Mouse (Mus musculus): Measurements from ENCODE around the gene Gm26602.

Gm26602 gene

GRCm38 (mm10) chr10:79910556-79910955 lies at the start of gene Gm26602:
TSS of gene Gm26602 (plus strand) at chr10:79910856.
- in situ Hi-C loops (cut with MboI; ENCODE audit: low sequenced_read_pairs) = no loop called here

DNA sequence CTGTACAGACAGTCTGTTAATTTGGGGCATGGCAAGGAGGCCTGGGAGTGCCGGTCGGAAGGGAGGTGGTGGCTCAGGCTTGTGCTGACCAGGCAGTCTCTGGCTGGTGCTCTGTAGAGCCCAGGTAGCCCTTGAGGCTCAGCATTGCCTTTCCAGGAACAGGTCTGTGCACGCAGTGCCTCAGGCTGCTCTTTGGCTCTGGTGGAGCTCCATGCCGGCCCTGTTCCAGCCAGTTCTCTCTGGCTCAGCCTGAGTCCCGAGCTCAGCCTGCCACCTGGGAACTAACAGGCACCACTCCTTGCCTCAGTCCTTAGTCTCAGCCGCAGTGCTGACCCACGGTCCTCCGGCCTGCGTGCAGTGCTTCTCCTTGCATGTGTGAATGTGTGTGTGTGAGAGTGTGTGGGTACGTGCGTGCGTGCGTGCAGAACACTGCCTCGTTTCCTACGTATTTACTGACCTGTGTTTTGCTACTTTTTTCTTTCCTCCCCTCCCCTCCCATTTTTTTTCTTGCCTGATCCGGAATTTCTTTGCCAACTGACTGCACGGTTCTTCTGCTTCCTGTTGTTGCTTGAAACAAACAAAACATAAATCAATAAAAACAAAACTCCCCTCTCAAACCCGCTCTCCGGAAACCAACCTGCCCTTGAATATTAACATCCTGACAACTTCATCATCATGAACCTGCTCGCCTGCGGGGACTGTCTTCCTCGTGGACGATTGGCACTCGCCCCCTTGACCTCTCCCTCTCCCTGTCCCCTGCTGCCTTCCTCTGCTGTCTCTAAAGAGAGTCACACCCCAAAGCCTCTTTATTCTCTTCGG lies 49.2 kb upstream of the Gm26602 start:
- in situ Hi-C loops (cut with MboI; ENCODE audit: low sequenced_read_pairs) = no loop called here

DNA sequence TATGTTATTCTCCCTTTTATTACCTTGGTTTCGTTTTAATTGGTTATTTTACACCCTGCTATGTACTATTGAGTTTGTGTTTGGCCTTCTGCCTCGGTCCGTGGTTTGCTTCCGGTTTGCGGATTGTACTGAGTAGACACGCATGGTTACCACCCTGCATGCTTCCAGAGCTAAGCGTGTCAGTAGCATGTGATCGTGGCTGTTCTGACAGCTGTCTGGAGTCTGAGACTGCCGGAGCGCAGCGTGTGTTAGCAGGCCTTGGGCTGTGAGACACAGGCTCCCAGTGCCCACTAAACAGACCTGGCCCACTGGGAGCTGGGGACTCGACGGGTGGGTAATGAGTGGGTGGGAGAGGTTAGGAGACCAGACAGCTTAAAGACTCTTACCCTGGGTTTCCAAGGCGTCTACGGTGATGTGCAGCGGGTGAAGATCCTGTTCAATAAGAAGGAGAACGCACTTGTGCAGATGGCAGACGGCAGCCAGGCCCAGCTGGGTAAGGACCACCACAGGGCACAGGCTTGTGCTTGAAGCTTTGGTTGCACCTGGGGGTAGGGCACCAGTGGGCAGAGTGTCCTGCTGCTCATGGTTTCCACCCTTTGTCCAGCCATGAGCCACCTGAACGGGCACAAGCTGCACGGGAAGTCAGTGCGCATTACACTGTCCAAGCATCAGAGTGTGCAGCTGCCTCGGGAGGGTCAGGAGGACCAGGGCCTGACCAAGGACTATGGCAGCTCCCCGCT lies 48.4 kb upstream of the Gm26602 start:
- in situ Hi-C loops (cut with MboI; ENCODE audit: low sequenced_read_pairs) = no loop called here

- in situ Hi-C loops (cut with MboI; ENCODE audit: low sequenced_read_pairs) = no loop called here
Observed at GRCm38 (mm10) chr10:79862925-79863324, 47.7 kb upstream of the Gm26602 start.

DNA sequence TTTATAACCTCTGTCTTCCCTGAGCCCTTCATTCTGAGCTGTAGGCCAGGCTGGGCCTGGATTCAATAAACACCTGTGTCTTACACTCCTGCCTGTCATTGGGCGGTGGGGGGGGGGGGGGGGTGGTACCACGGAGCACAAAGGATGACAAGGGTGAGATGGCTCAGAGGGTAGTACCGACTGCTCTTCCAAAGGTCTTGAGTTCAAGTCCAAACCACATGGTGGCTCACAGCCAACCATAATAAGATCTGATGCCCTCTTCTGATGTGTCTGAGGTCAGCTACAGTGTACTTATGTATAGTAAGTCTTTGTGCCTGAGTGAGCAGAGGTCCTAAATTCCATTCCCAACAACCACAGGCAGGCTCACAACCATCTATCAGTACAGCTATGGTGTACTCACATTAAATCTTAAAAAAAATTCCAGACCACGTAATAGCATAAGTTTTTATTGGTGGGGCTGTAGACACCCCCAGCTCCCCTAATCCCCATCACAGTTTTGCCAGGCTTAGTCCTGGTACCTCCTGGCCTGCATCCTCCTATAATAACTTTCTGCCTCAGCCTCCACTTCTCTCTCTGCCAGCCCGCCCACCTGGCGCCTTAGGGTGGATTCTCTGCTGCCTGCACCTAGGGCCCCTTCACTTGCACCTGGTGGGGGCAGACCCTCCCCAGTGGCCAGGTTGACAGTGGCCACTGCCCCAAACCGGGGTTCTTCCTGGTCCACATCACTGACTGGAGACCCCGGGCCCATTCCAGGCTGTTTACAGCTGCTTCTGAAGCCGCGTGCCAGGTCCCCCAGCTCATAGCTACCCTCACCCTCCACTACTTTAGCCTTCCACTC lies 46.1 kb upstream of the Gm26602 start:
- in situ Hi-C loops (cut with MboI; ENCODE audit: low sequenced_read_pairs) = no loop called here

- in situ Hi-C loops (cut with MboI; ENCODE audit: low sequenced_read_pairs) = no loop called here
Observed at GRCm38 (mm10) chr10:79865189-79865601, 45.5 kb upstream of the Gm26602 start.

- in situ Hi-C loops (cut with MboI; ENCODE audit: low sequenced_read_pairs) = no loop called here
Observed at GRCm38 (mm10) chr10:79865801-79866295, 44.8 kb upstream of the Gm26602 start.

DNA sequence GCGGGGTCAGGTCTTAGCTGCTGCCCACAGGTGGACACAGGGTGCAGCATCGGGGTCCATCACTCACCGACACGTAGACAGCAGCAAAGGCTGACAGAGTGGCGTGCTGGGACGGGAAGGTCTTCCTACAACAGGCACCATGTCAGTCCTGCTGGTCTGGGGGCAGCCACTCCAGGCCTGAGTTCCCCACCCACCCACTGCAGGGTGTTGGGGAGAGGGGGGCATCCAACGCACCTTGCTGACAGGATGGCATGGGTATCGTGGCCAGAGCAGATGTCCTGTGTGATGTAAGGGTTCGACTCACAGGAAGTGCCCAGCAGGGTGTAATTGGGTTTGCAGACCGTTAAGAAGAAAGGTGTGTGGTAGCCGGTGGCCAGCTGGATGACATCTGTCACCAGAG lies 44.1 kb upstream of the Gm26602 start:
- in situ Hi-C loops (cut with MboI; ENCODE audit: low sequenced_read_pairs) = no loop called here

GRCm38 (mm10) chr10:79871845-79872244 lies 38.8 kb upstream of the Gm26602 start:
- in situ Hi-C loops (cut with MboI; ENCODE audit: low sequenced_read_pairs) = no loop called here

DNA sequence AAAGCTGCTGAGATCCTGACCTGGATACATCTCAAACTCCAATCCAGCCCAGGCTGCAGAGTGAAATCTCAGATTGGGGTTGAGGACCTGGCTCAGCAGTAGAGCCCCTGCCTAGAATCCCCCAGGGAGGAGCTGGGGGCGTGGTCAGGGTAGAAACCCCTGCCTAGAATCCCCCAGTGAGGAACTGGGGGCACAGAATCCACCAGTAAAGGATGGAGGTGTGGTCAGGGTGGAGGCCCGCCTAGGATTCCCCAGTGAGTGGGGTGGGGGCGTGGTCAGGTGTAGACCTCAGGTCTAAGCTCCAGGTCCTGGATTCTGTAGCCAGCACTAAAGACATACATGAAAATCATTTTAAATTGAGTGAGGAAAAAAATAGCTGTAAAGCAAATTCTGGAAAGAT lies 37.8 kb upstream of the Gm26602 start:
- in situ Hi-C loops (cut with MboI; ENCODE audit: low sequenced_read_pairs) = no loop called here

DNA sequence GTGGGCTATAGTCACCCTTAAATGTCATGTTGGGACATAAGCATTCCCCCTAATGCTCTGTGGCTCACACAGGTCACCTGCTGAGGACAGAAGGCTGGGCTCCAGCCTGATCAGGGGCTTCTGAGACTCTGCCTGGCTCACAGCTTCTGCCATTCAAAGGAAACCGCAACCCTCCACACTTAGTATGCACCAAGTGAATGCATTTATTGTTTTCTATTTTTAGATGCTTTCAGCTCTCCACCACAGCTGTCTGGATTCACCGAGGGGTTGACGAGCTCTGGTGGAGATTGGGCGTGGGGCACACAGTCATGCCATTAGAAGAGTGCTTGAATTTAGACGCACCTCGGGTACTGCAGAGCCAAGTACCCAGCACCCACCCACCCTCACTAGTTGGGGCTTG lies 37.3 kb upstream of the Gm26602 start:
- in situ Hi-C loops (cut with MboI; ENCODE audit: low sequenced_read_pairs) = no loop called here

DNA sequence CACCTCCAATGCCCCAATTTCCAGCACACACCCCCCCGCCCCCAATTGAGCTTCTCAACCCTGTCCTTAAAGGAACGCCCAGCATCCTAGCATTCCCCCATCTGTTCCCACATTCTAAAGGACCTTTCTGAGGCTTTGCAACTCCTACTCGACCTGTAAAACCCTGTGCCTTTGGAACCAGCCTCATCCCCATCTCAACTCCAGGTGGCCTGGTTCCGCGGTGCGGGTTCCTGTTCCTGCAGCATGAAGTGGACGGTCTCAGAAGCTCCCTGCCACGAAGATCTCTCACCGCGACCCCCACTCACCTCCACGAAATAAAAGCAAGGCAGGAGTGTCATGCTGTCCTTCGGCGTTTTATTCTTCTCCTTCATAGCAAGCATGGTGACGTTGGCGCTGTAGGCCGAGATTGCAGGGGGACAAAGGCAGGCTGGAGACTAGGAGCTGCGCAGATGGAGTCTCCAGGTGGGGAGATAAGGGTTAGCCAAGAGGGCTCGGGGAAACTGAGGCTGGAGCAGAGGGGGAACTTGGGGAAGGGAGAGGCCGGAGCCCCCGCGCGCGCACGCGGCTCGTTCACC lies 36.9 kb upstream of the Gm26602 start:
- in situ Hi-C loops (cut with MboI; ENCODE audit: low sequenced_read_pairs) = no loop called here

- in situ Hi-C loops (cut with MboI; ENCODE audit: low sequenced_read_pairs) = no loop called here
Observed at GRCm38 (mm10) chr10:79874290-79874862, 36.3 kb upstream of the Gm26602 start, which contains the start of the genes Prtn3 and Plppr3. TSS of gene Prtn3 (plus strand) at chr10:79874476. TSS of gene Plppr3 (minus strand) at chr10:79874634.

- in situ Hi-C loops (cut with MboI; ENCODE audit: low sequenced_read_pairs) = no loop called here
Observed at GRCm38 (mm10) chr10:79877174-79877573, 33.5 kb upstream of the Gm26602 start.

DNA sequence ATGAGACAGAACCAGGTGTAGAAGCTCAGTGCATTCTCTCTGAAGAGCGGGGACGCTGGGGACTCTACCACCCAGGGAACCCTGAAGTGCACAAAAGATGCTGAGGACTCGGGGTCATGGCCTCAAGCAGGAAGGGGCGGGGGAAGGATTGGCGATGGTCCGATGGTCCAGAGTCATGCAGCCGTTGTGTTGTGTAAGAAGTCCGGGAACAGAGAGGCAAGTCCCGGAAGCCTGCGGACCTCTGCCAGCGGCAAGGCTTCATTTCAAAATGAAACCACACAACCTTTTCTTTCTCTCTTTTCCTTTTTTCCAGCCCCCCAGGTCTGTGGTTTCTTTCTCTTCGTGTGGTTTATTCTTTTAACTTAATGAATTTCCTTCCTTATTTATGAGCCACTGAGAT lies 32.9 kb upstream of the Gm26602 start:
- in situ Hi-C loops (cut with MboI; ENCODE audit: low sequenced_read_pairs) = no loop called here

DNA sequence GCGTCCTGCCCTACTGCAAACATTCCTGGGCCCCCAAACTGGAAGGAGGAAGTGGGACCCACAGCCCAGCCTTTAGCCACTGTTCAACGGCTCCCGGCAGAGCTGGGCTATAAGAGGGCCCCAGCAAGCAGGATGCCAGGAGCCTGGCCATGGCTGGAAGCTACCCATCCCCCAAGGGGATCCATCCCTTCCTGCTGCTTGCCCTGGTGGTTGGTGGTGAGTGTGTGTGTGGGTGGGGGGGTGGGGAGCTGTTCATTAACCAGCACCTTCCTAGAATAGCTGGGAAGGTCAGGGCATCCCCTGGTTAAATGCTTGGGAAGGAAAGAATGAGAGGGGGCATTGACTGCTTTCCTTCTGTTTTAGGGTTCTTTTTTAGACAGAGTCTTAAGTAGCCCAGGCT lies 31.1 kb upstream of the Gm26602 start:
- in situ Hi-C loops (cut with MboI; ENCODE audit: low sequenced_read_pairs) = no loop called here

DNA sequence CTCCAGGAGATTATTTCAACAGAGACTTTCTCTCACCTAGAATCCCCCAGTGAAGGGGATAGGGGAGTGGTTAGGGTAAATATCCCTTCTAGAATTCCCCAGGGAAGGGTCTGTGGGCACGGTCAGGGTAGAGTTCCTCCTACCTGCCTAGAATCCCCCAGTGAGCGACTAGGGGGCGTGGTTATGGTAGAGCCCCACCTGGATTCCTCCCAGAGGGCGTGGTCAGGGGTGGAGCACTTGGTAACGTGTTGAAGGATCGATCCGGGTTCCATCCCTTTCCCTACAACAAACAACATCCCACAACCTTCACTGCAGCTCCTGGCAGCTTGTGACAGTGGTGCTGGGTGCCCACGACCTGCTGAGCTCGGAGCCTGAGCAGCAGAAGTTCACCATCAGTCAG lies 29.9 kb upstream of the Gm26602 start:
- in situ Hi-C loops (cut with MboI; ENCODE audit: low sequenced_read_pairs) = no loop called here

GRCm38 (mm10) chr10:79881981-79882380 lies 28.7 kb upstream of the Gm26602 start:
- in situ Hi-C loops (cut with MboI; ENCODE audit: low sequenced_read_pairs) = no loop called here

DNA sequence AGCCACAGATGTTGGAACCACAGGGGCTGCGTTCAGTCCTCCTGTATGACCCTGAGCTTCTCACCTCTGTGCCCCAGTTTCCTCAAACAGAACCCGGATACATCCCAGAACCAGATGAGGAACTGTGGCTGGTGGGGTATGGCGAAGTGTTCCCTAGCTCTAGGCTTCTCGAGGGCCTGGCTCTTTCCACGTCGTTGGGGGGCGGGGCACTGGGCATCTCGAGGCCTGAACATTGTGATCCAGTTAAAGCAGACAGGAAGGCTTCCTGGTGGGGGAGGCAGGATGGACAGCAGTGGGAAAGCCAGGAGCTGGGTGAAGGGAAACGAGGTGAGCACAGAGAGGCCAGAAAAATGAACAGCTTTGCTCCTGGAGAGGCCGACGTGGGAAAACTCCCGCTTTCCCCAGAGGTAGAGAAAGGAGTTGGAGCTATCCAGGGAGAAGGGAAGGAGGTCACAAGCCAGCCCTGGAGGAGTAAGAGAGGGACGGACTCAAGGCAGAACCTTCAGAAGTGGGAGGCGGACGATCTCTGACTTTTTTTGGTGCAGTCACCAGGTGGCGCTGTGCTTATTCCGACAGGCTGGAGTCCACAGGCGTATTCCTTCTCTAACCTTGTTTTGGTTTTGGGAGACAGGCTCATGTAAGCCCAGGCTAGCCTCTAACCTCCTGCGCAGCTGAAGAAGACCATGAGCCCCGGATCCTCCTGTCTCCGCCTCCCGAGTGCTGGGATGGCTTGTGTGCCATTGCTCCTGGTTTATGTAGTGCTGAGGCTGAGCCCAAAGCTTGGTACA lies 27.2 kb upstream of the Gm26602 start:
- in situ Hi-C loops (cut with MboI; ENCODE audit: low sequenced_read_pairs) = no loop called here

- in situ Hi-C loops (cut with MboI; ENCODE audit: low sequenced_read_pairs) = no loop called here
Observed at GRCm38 (mm10) chr10:79884446-79884845, 26.2 kb upstream of the Gm26602 start.
